Mouse (Mus musculus) layer of hippocampus, adult 9-10 months (tissue): ENCODE measurements around the gene Wfdc2.
A peak's percentile ranks its signal among the peaks of the same experiment; 100 is the strongest.
"Not testable (repeated sequence)": the region's sequence is repeated elsewhere in the genome, so short reads cannot be mapped to it uniquely, and the experiment has no call there.

ENCODE experiments used
- DNase-seq: peaks from one replicate; pipeline ENCODE4 v3.0.0; 2022; ENCODE audit warnings: low spot score

Wfdc2 gene

GRCm38 (mm10) chr2:164549338-164549737, 12.9 kb upstream of the Wfdc2 start:
- DNase-seq: no peak

GRCm38 (mm10) chr2:164549963-164550894, 12.0 kb upstream of the Wfdc2 start:
- DNase-seq: no peak

GRCm38 (mm10) chr2:164550895-164551269, 11.3 kb upstream of the Wfdc2 start:
- DNase-seq: no peak

- DNase-seq: no peak
These were observed 10.7 kb upstream of the Wfdc2 start for GRCm38 (mm10) chr2:164551502-164551901.

GRCm38 (mm10) chr2:164558426-164558825, 3.8 kb upstream of the Wfdc2 start:
- peak; percentile 49 for DNase-seq

GRCm38 (mm10) chr2:164558991-164559645, 3.1 kb upstream of the Wfdc2 start:
- no peak for DNase-seq

GRCm38 (mm10) chr2:164560106-164560505, 2.1 kb upstream of the Wfdc2 start:
- no peak for DNase-seq

GRCm38 (mm10) chr2:164563339-164564038, 1.3 kb downstream of the Wfdc2 start:
- no peak for DNase-seq

GRCm38 (mm10) chr2:164564346-164564745, 2.1 kb downstream of the Wfdc2 start:
- DNase-seq: no peak

GRCm38 (mm10) chr2:164566997-164567396, 4.8 kb downstream of the Wfdc2 start:
- no peak for DNase-seq

- DNase-seq: no peak
These were observed 5.2 kb downstream of the Wfdc2 start for GRCm38 (mm10) chr2:164567460-164567859.

- DNase-seq: not testable (repeated sequence)
These were observed 11.1 kb downstream of the Wfdc2 start, which contains the start of gene Spint3 for GRCm38 (mm10) chr2:164573359-164573758. TSS of gene Spint3 (minus strand) at chr2:164573459.

- not testable (repeated sequence) for DNase-seq
These were observed 23.0 kb downstream of the Wfdc2 start, which contains the start of gene Wfdc6a for GRCm38 (mm10) chr2:164585025-164585725. TSS of gene Wfdc6a (minus strand) at chr2:164585447.

- DNase-seq: peak; percentile 8
These were observed 29.8 kb downstream of the Wfdc2 start for GRCm38 (mm10) chr2:164592014-164592413.

GRCm38 (mm10) chr2:164593494-164593893, 31.3 kb downstream of the Wfdc2 start, which contains the start of gene Eppin:
TSS of gene Eppin (minus strand) at chr2:164593594.
- DNase-seq: no peak

- no peak for DNase-seq
These were observed 38.0 kb downstream of the Wfdc2 start for GRCm38 (mm10) chr2:164600179-164600578.

- DNase-seq: no peak
These were observed 41.3 kb downstream of the Wfdc2 start for GRCm38 (mm10) chr2:164603482-164603881.

- no peak for DNase-seq
These were observed 42.2 kb downstream of the Wfdc2 start for GRCm38 (mm10) chr2:164604411-164604810.

GRCm38 (mm10) chr2:164608781-164609180, 46.6 kb downstream of the Wfdc2 start:
- no peak for DNase-seq

GRCm38 (mm10) chr2:164613471-164613870, 51.3 kb downstream of the Wfdc2 start, which contains the start of the genes Wfdc6b and Wfdc8:
TSS of gene Wfdc6b (plus strand) at chr2:164613522.
TSS of gene Wfdc8 (minus strand) at chr2:164613626.
- not testable (repeated sequence) for DNase-seq

- DNase-seq: no peak
These were observed 53.2 kb downstream of the Wfdc2 start for GRCm38 (mm10) chr2:164615386-164615785.
